Mouse (Mus musculus) myocyte (in vitro differentiated cells): Measurements from ENCODE around the gene Pthlh. TPM values are rescaled to one million over a fixed set of nuclear protein-coding genes. Genes with fewer than 3 reads are reported as not detected.

Experiments used
- H3K27me3 ChIP-seq: one replicate; pipeline ENCODE4 v1.6.1; 2011; ENCODE audit not compliant: control insufficient read depth, insufficient read depth, insufficient read length
- H3K36me3 ChIP-seq: one replicate; pipeline ENCODE4 v1.6.1; 2011; ENCODE audit not compliant: control insufficient read depth, insufficient read depth
- H3K4me2 ChIP-seq: one replicate; pipeline ENCODE4 v1.6.1; 2011; ENCODE audit warnings: low read depth, control low read depth
- H3K4me3 ChIP-seq: one replicate; pipeline ENCODE4 v1.5.1; 2011; ENCODE audit warnings: mild to moderate bottlenecking, control low read depth, moderate library complexity
- H3K79me2 ChIP-seq: one replicate; pipeline ENCODE4 v1.6.1; 2011; ENCODE audit not compliant: control insufficient read depth, insufficient read depth
- H3ac ChIP-seq: one replicate; pipeline ENCODE4 v1.6.1; 2011; ENCODE audit not compliant: control insufficient read depth, insufficient read length
- CEBPB ChIP-seq: IDR thresholded peaks from 2 replicates; pipeline ENCODE4 v1.6.1; 2011; ENCODE audit warnings: mild to moderate bottlenecking, moderate library complexity; ENCODE audit not compliant: poor library complexity, insufficient read depth, severe bottlenecking
- E2F4 ChIP-seq: IDR thresholded peaks from one replicate; pipeline ENCODE4 v1.6.1; 2011; ENCODE audit warnings: mild to moderate bottlenecking, control low read depth, moderate library complexity; ENCODE audit not compliant: insufficient read depth
- MAX ChIP-seq: IDR thresholded peaks from one replicate; pipeline ENCODE4 v1.6.1; 2011; ENCODE audit warnings: low read depth, mild to moderate bottlenecking, control low read depth
- MYOD1 ChIP-seq, 3 experiments: IDR thresholded peaks; one replicate each; pipeline ENCODE4 v1.6.1; 2011; ENCODE audit warnings: control low read depth in 2 of 3, low read depth in 2 of 3, mild to moderate bottlenecking in 2 of 3, moderate library complexity in 1 of 3; ENCODE audit not compliant: insufficient read length in 2 of 3, control insufficient read depth in 1 of 3
- MYOG ChIP-seq, 3 experiments: IDR thresholded peaks; one replicate each; pipeline ENCODE4 v1.6.1; 2011; ENCODE audit warnings: control low read depth in 2 of 3, low read depth in 2 of 3, mild to moderate bottlenecking in 2 of 3; ENCODE audit not compliant: insufficient read length in 2 of 3, control insufficient read depth in 1 of 3, insufficient read depth in 1 of 3
- POLR2A ChIP-seq: IDR thresholded peaks from one replicate; pipeline ENCODE4 v1.6.1; 2011; ENCODE audit warnings: low read depth, mild to moderate bottlenecking, control low read depth, moderate library complexity; ENCODE audit not compliant: insufficient read length
- POLR2AphosphoS2 ChIP-seq: IDR thresholded peaks from one replicate; pipeline ENCODE4 v1.6.1; 2011; ENCODE audit warnings: low read depth, control low read depth; ENCODE audit not compliant: insufficient read length
- REST ChIP-seq: IDR thresholded peaks from one replicate; pipeline ENCODE4 v1.6.1; 2011; ENCODE audit warnings: mild to moderate bottlenecking, control low read depth, moderate library complexity; ENCODE audit not compliant: insufficient read depth, insufficient read length
- SRF ChIP-seq: IDR thresholded peaks from one replicate; pipeline ENCODE4 v1.6.1; 2011; ENCODE audit warnings: low read depth; ENCODE audit not compliant: control insufficient read depth, insufficient read length
- TCF12 ChIP-seq: IDR thresholded peaks from one replicate; pipeline ENCODE4 v1.6.1; 2011; ENCODE audit warnings: mild to moderate bottlenecking, control low read depth; ENCODE audit not compliant: poor library complexity, insufficient read depth, severe bottlenecking
- TCF3 ChIP-seq: IDR thresholded peaks from one replicate; pipeline ENCODE4 v1.6.1; 2011; ENCODE audit warnings: low read depth, control low read depth; ENCODE audit not compliant: insufficient read length
- USF1 ChIP-seq: IDR thresholded peaks from one replicate; pipeline ENCODE4 v1.6.1; 2011; ENCODE audit warnings: low read depth, mild to moderate bottlenecking, control low read depth, moderate library complexity
- polyA plus RNA-seq: library from polyadenylated mRNA; unstranded; fragments of >200 nt; fragmentation: generic; extraction: Trizol; gene quantifications from one replicate; pipeline ENCODE4 v1.2.1, GENCODE M21; 2012; ENCODE audit warnings: missing spikeins

Pthlh gene
- polyA plus RNA-seq, 1 experiment, result 0.18 TPM

- TF ChIP-seq REST (no peak), POLR2A (no peak), MYOD1 (IDR thresholded peaks at IDR 0.05; ENCODE audit: control insufficient read depth in 1 of 3, insufficient read length in 2 of 3, low read depth in 2 of 3) (no peak), CEBPB (no peak), POLR2AphosphoS2 (no peak), SRF (no peak), USF1 (no peak), MAX (no peak), E2F4 (no peak)
- H3ac ChIP-seq, result no peak overlapping the region
- no peak overlapping the region for H3K4me2 ChIP-seq
- no peaks in the 10 kb centered on the region for H3K36me3 ChIP-seq
- no peaks in the 10 kb centered on the region for H3K79me2 ChIP-seq
- H3K4me3 ChIP-seq, result no peak overlapping the region
- no peaks in the 10 kb centered on the region for H3K27me3 ChIP-seq
Observed at GRCm38 (mm10) chr6:147261616-147262015, 2.4 kb downstream of the Pthlh start.

- Histone ChIP-seq H3K4me3 (no peak overlapping the region), H3K27me3 (no peaks in the 10 kb centered on the region), H3K36me3 (no peaks in the 10 kb centered on the region), H3K79me2 (no peaks in the 10 kb centered on the region), H3K4me2 (peak overlapping the region; percentile 24), H3ac (no peak overlapping the region)
- no peak for TF ChIP-seq TCF12
- TF ChIP-seq MAX, result no peak
- no peak for TF ChIP-seq E2F4
- TF ChIP-seq POLR2AphosphoS2, result no peak
- no peak for TF ChIP-seq TCF3
- TF ChIP-seq POLR2A, result no peak
- TF ChIP-seq USF1, result no peak
- no peak for TF ChIP-seq CEBPB
- TF ChIP-seq REST, result no peak
- TF ChIP-seq SRF, result no peak
- TF ChIP-seq MYOG (IDR thresholded peaks at IDR 0.05; ENCODE audit: control insufficient read depth in 1 of 3, insufficient read depth in 1 of 3, insufficient read length in 2 of 3, low read depth in 2 of 3), result no peak
- no peak for TF ChIP-seq MYOD1 (IDR thresholded peaks at IDR 0.05; ENCODE audit: control insufficient read depth in 1 of 3, insufficient read length in 2 of 3, low read depth in 2 of 3)
Observed at GRCm38 (mm10) chr6:147260766-147261165, 3.2 kb downstream of the Pthlh start.

- Histone ChIP-seq H3K79me2 (no peaks in the 10 kb centered on the region), H3ac (no peak overlapping the region), H3K27me3 (no peaks in the 10 kb centered on the region), H3K4me2 (no peak overlapping the region), H3K4me3 (no peak overlapping the region), H3K36me3 (no peaks in the 10 kb centered on the region)
- TF ChIP-seq POLR2AphosphoS2, result no peak
- no peak for TF ChIP-seq CEBPB
- TF ChIP-seq MYOD1 (IDR thresholded peaks at IDR 0.05; ENCODE audit: control insufficient read depth in 1 of 3, insufficient read length in 2 of 3, low read depth in 2 of 3), result no peak
- no peak for TF ChIP-seq MYOG (IDR thresholded peaks at IDR 0.05; ENCODE audit: control insufficient read depth in 1 of 3, insufficient read depth in 1 of 3, insufficient read length in 2 of 3, low read depth in 2 of 3)
- TF ChIP-seq MAX, result no peak
- no peak for TF ChIP-seq E2F4
- TF ChIP-seq POLR2A, result no peak
- TF ChIP-seq TCF12, result no peak
- TF ChIP-seq SRF, result no peak
- no peak for TF ChIP-seq TCF3
- TF ChIP-seq USF1, result no peak
- no peak for TF ChIP-seq REST
Observed at GRCm38 (mm10) chr6:147247782-147248181, 16.2 kb downstream of the Pthlh start.

GRCm38 (mm10) chr6:147244294-147244693, 19.7 kb downstream of the Pthlh start:
- Histone ChIP-seq H3K27me3 (no peaks in the 10 kb centered on the region), H3K4me2 (no peak overlapping the region), H3K4me3 (no peak overlapping the region), H3K36me3 (no peaks in the 10 kb centered on the region), H3K79me2 (no peaks in the 10 kb centered on the region), H3ac (no peak overlapping the region)
- TF ChIP-seq CEBPB (no peak), MYOD1 (IDR thresholded peaks at IDR 0.05; ENCODE audit: control insufficient read depth in 1 of 3, insufficient read length in 2 of 3, low read depth in 2 of 3) (no peak), MYOG (IDR thresholded peaks at IDR 0.05; ENCODE audit: control insufficient read depth in 1 of 3, insufficient read depth in 1 of 3, insufficient read length in 2 of 3, low read depth in 2 of 3) (no peak), TCF12 (no peak), MAX (no peak), E2F4 (no peak), TCF3 (no peak), POLR2A (no peak)

- no peaks in the 10 kb centered on the region for H3K79me2 ChIP-seq
- peak; percentile 79 for TF ChIP-seq USF1
- TF ChIP-seq REST, result no peak
- no peak overlapping the region for H3ac ChIP-seq
- no peak overlapping the region for H3K4me3 ChIP-seq
- peak overlapping the region; percentile 2 for H3K4me2 ChIP-seq
- H3K27me3 ChIP-seq, result no peaks in the 10 kb centered on the region
- H3K36me3 ChIP-seq, result no peaks in the 10 kb centered on the region
Observed at GRCm38 (mm10) chr6:147243655-147244054, 20.3 kb downstream of the Pthlh start.
